Mouse (Mus musculus) liver, adult 2 months (tissue): ENCODE data around the gene Cox14.

Experiments
- CTCF ChIP-seq: fragments of 200-500 bp; IDR thresholded peaks from 2 replicates; pipeline ENCODE4 v1.5.1; 2011; ENCODE audit warnings: low read depth, low read length, control low read depth
- POLR2A ChIP-seq: fragments of 200-500 bp; IDR thresholded peaks from 2 replicates; pipeline ENCODE4 v1.6.1; 2011; ENCODE audit warnings: low read length, control low read depth; ENCODE audit not compliant: insufficient read depth; ENCODE audit errors: extremely low read depth

DNA sequence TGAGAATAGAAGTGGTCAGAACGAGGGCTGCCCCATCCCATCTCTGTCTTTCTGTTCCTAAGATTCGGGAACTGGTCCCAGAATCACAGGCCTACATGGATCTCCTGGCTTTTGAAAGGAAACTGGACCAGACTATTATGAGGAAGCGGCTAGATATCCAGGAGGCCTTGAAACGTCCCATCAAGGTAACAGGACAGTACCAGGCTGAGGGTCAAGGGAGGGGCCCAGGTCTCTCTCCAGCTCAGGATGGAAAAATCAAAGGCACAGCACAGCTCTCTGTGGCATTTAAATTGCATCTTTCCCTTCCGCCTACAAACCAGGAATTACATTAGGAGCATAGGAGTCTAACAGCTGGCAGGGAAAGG is 21.8 kb upstream of the Cox14 start:
- TF ChIP-seq POLR2A (no peak), CTCF (no peak)
